Mouse (Mus musculus) E14TG2a.4 (cell line): ENCODE measurements around the gene Cdh13.

Experiments
- CTCF ChIP-seq: conservative IDR thresholded peaks from 2 replicates; pipeline ENCODE4 v1.5.1; 2014; ENCODE audit warnings: low read length
- NANOG ChIP-seq: IDR thresholded peaks from 2 replicates; pipeline ENCODE4 v1.6.1; 2014; ENCODE audit warnings: borderline replicate concordance, low read length, mixed read lengths

GRCm38 (mm10) chr8:119121236-119121635 is 837.7 kb downstream of the Cdh13 start:
- TF ChIP-seq CTCF = no peak
- no peak for TF ChIP-seq NANOG
